Mouse (Mus musculus) megakaryocyte, embryonic 14.5 days (primary cell): ENCODE measurements around the gene Bcas1. TPM values are rescaled to one million over a fixed set of nuclear protein-coding genes. Genes with fewer than 3 reads are reported as not detected.

Experiments used
- H3K27me3 ChIP-seq: replicated peaks from 2 replicates; pipeline ENCODE3; 2012; ENCODE audit warnings: inconsistent platforms
- H3K36me3 ChIP-seq: replicated peaks from 2 replicates; pipeline ENCODE3; 2012; ENCODE audit warnings: low read length, inconsistent platforms, mixed read lengths
- H3K4me1 ChIP-seq: 2 replicates; pipeline ENCODE4 v1.6.1; 2012; ENCODE audit warnings: inconsistent platforms
- H3K4me3 ChIP-seq: replicated peaks from 2 replicates; pipeline ENCODE3; 2012; ENCODE audit warnings: moderate library complexity, mild to moderate bottlenecking, inconsistent platforms
- H3K9me3 ChIP-seq: 2 replicates; pipeline ENCODE4 v1.6.1; 2012; ENCODE audit warnings: inconsistent platforms
- FLI1 ChIP-seq: IDR thresholded peaks from 2 replicates; pipeline ENCODE4 v1.6.1; 2012; ENCODE audit warnings: low read length, inconsistent platforms, mixed read lengths
- GATA1 ChIP-seq: IDR thresholded peaks from 3 replicates; pipeline ENCODE4 v1.6.1; 2012; ENCODE audit warnings: mixed read lengths, low read length, inconsistent platforms, borderline replicate concordance
- polyA plus RNA-seq: library from polyadenylated mRNA; stranded (reverse); fragments of >175 nt; gene quantifications from 2 replicates; pipeline ENCODE4 v1.2.3, GENCODE M21; 2012; ENCODE audit warnings: low replicate concordance; ENCODE audit not compliant: insufficient read depth

Gene Bcas1
- polyA plus RNA-seq, 1 experiment = not detected

GRCm38 (mm10) chr2:170341179-170341578 is 86.5 kb downstream of the Bcas1 start:
- Histone ChIP-seq H3K9me3 (peaks cover 3% of the 10 kb centered on the region; the same call in 1 of the 2 replicates), H3K4me1 (peaks cover 23% of the 10 kb centered on the region), H3K4me3 (no peak overlapping the region), H3K27me3 (peaks cover 23% of the 10 kb centered on the region), H3K36me3 (no peaks in the 10 kb centered on the region)
- TF ChIP-seq GATA1 (no peak), FLI1 (no peak)

- peaks cover 5% of the 10 kb centered on the region; the same call in 1 of the 2 replicates for H3K4me1 ChIP-seq
- peaks cover 7% of the 10 kb centered on the region for H3K27me3 ChIP-seq
- H3K9me3 ChIP-seq = peaks cover 3% of the 10 kb centered on the region; the same call in 1 of the 2 replicates
- no peaks in the 10 kb centered on the region for H3K36me3 ChIP-seq
- TF ChIP-seq FLI1 (no peak), GATA1 (no peak)
- no peak overlapping the region for H3K4me3 ChIP-seq
These were observed 91.3 kb downstream of the Bcas1 start for GRCm38 (mm10) chr2:170336266-170336760.

GRCm38 (mm10) chr2:170335168-170335567 is 92.5 kb downstream of the Bcas1 start:
- H3K27me3 ChIP-seq = peaks cover 7% of the 10 kb centered on the region
- H3K9me3 ChIP-seq = peaks cover 3% of the 10 kb centered on the region; the same call in 1 of the 2 replicates
- H3K4me1 ChIP-seq = peaks cover 5% of the 10 kb centered on the region; the same call in 1 of the 2 replicates
- H3K36me3 ChIP-seq = no peaks in the 10 kb centered on the region
- no peak for TF ChIP-seq FLI1
- no peak for TF ChIP-seq GATA1
- H3K4me3 ChIP-seq = no peak overlapping the region

- H3K9me3 ChIP-seq = no peaks in the 10 kb centered on the region
- peaks cover 5% of the 10 kb centered on the region; the same call in 1 of the 2 replicates for H3K4me1 ChIP-seq
These were observed 95.8 kb downstream of the Bcas1 start for GRCm38 (mm10) chr2:170331870-170332269.

GRCm38 (mm10) chr2:170330466-170330865 is 97.2 kb downstream of the Bcas1 start:
- Histone ChIP-seq H3K4me3 (no peak overlapping the region), H3K36me3 (no peaks in the 10 kb centered on the region), H3K4me1 (no peaks in the 10 kb centered on the region), H3K27me3 (peaks cover 4% of the 10 kb centered on the region), H3K9me3 (no peaks in the 10 kb centered on the region)
- no peak for TF ChIP-seq FLI1
- no peak for TF ChIP-seq GATA1

More at GRCm38 (mm10) chr2:170331870-170332269, 95.8 kb downstream of the Bcas1 start:
- peaks cover 7% of the 10 kb centered on the region for H3K27me3 ChIP-seq
- no peak overlapping the region for H3K4me3 ChIP-seq
- H3K36me3 ChIP-seq = no peaks in the 10 kb centered on the region
- TF ChIP-seq GATA1 = no peak

- Histone ChIP-seq H3K27me3 (peaks cover 4% of the 10 kb centered on the region), H3K9me3 (no peaks in the 10 kb centered on the region), H3K36me3 (no peaks in the 10 kb centered on the region), H3K4me3 (no peak overlapping the region), H3K4me1 (no peaks in the 10 kb centered on the region)
- TF ChIP-seq FLI1 = no peak
- no peak for TF ChIP-seq GATA1
These were observed 97.7 kb downstream of the Bcas1 start for GRCm38 (mm10) chr2:170329921-170330320.

- peaks cover 32% of the 10 kb centered on the region for H3K27me3 ChIP-seq
- no peaks in the 10 kb centered on the region for H3K36me3 ChIP-seq
- peaks cover 25% of the 10 kb centered on the region for H3K4me1 ChIP-seq
- peak overlapping the region; percentile 76 for H3K4me3 ChIP-seq
- no peaks in the 10 kb centered on the region for H3K9me3 ChIP-seq
- TF ChIP-seq FLI1 (no peak), GATA1 (no peak)
These were observed 103.7 kb downstream of the Bcas1 start for GRCm38 (mm10) chr2:170323925-170324347.

- Histone ChIP-seq H3K4me1 (peaks cover 29% of the 10 kb centered on the region), H3K36me3 (no peaks in the 10 kb centered on the region), H3K27me3 (peaks cover 32% of the 10 kb centered on the region), H3K9me3 (peaks cover 10% of the 10 kb centered on the region), H3K4me3 (peak overlapping the region; percentile 46)
- TF ChIP-seq GATA1 (no peak), FLI1 (no peak)
These were observed 105.6 kb downstream of the Bcas1 start for GRCm38 (mm10) chr2:170322013-170322414.

- Histone ChIP-seq H3K36me3 (no peaks in the 10 kb centered on the region), H3K9me3 (peaks cover 15% of the 10 kb centered on the region), H3K4me1 (peaks cover 29% of the 10 kb centered on the region), H3K4me3 (peak overlapping the region; percentile 46), H3K27me3 (peaks cover 32% of the 10 kb centered on the region)
- TF ChIP-seq FLI1 (no peak), GATA1 (no peak)
These were observed 106.1 kb downstream of the Bcas1 start for GRCm38 (mm10) chr2:170321579-170321978.

GRCm38 (mm10) chr2:170319533-170320463 is 107.8 kb downstream of the Bcas1 start:
- peak overlapping the region; percentile 67 for H3K4me3 ChIP-seq
- H3K4me1 ChIP-seq = peaks cover 29% of the 10 kb centered on the region
- no peak for TF ChIP-seq GATA1
- TF ChIP-seq FLI1 = no peak
- H3K36me3 ChIP-seq = no peaks in the 10 kb centered on the region
- H3K9me3 ChIP-seq = peaks cover 16% of the 10 kb centered on the region
- H3K27me3 ChIP-seq = peaks cover 28% of the 10 kb centered on the region
